Mouse (Mus musculus): ENCODE data around the gene Ap2a1. TPM values are rescaled to one million over a fixed set of nuclear protein-coding genes. Genes with fewer than 3 reads are reported as not detected.

The Ap2a1 gene
- total RNA-seq (2023; ENCODE audit: inconsistent age) = 75.4 to 97.5 TPM (median 90.4 TPM) in 4 replicates

GRCm38 (mm10) chr7:44929204-44930151, at the start of gene Ap2a1:
Gene Ap2a1, minus strand, starts transcription at chr7:44929496.

GRCm38 (mm10) chr7:44974383-44975116, 45.3 kb upstream of the Ap2a1 start, which contains the start of gene Cpt1c:
Gene Cpt1c, minus strand, starts transcription at chr7:44974851.

GRCm38 (mm10) chr7:44942904-44943303, 13.6 kb upstream of the Ap2a1 start, which contains the start of gene Tsks:
Gene Tsks, plus strand, starts transcription at chr7:44943204.

GRCm38 (mm10) chr7:44895593-44896434, 33.5 kb downstream of the Ap2a1 start, which contains the start of gene Fuz:
Gene Fuz, plus strand, starts transcription at chr7:44896079.

GRCm38 (mm10) chr7:44892276-44892921, 36.9 kb downstream of the Ap2a1 start, which contains the start of gene Med25:
Gene Med25, minus strand, starts transcription at chr7:44892712.

GRCm38 (mm10) chr7:44869697-44870528, 59.4 kb downstream of the Ap2a1 start, which contains the start of gene Ptov1:
Gene Ptov1, minus strand, starts transcription at chr7:44869788.

GRCm38 (mm10) chr7:44857042-44857552, 72.2 kb downstream of the Ap2a1 start, which contains the start of gene Pnkp:
Gene Pnkp, plus strand, starts transcription at chr7:44857139.

Other genes starting within 250 kb of the Ap2a1 start
- gene Izumo2, start 220.8 kb downstream of the Ap2a1 start, total RNA-seq (2023; ENCODE audit: inconsistent age) = not detected in 4 replicates
- gene Vrk3, start 181.1 kb downstream of the Ap2a1 start, total RNA-seq (2023; ENCODE audit: inconsistent age) = 66.6 to 84.4 TPM (median 73.7 TPM) in 4 replicates
- 2.0 to 3.3 TPM (median 2.6 TPM) in 4 replicates for gene Zfp473, start 178.4 kb downstream of the Ap2a1 start, total RNA-seq (2023; ENCODE audit: inconsistent age)
- 39.5 to 48.7 TPM (median 43.9 TPM) in 4 replicates for gene Nup62, start 113.4 kb downstream of the Ap2a1 start, total RNA-seq (2023; ENCODE audit: inconsistent age)
- gene Il4i1, start 113.1 kb downstream of the Ap2a1 start, total RNA-seq (2023; ENCODE audit: inconsistent age) = 121 to 140 TPM (median 133 TPM) in 4 replicates
- 3.8 to 5.1 TPM (median 4.7 TPM) in 4 replicates for gene Atf5, start 112.8 kb downstream of the Ap2a1 start, total RNA-seq (2023; ENCODE audit: inconsistent age)
- gene Akt1s1, start 80.5 kb downstream of the Ap2a1 start, total RNA-seq (2023; ENCODE audit: inconsistent age) = 32.9 to 46.4 TPM (median 36.3 TPM) in 4 replicates
- 131 to 155 TPM (median 145 TPM) in 4 replicates for gene Tbc1d17, start 80.4 kb downstream of the Ap2a1 start, total RNA-seq (2023; ENCODE audit: inconsistent age)
- 63.0 to 75.3 TPM (median 65.8 TPM) in 4 replicates for gene Pnkp, start 72.4 kb downstream of the Ap2a1 start, total RNA-seq (2023; ENCODE audit: inconsistent age)
- 12.0 to 16.6 TPM (median 14.8 TPM) in 4 replicates for gene Ptov1, start 59.7 kb downstream of the Ap2a1 start, total RNA-seq (2023; ENCODE audit: inconsistent age)
- 61.5 to 68.3 TPM (median 66.0 TPM) in 4 replicates for gene Med25, start 36.8 kb downstream of the Ap2a1 start, total RNA-seq (2023; ENCODE audit: inconsistent age)
- 27.8 to 31.0 TPM (median 29.5 TPM) in 4 replicates for gene Fuz, start 33.4 kb downstream of the Ap2a1 start, total RNA-seq (2023; ENCODE audit: inconsistent age)
- not detected in 4 replicates for gene Tsks, start 13.7 kb upstream of the Ap2a1 start, total RNA-seq (2023; ENCODE audit: inconsistent age)
- gene Cpt1c, start 45.4 kb upstream of the Ap2a1 start, total RNA-seq (2023; ENCODE audit: inconsistent age) = not detected in 4 replicates
- 128 to 149 TPM (median 145 TPM) in 4 replicates for gene Prmt1, start 57.1 kb upstream of the Ap2a1 start, total RNA-seq (2023; ENCODE audit: inconsistent age)
- 166 to 184 TPM (median 173 TPM) in 4 replicates for gene Irf3, start 68.2 kb upstream of the Ap2a1 start, total RNA-seq (2023; ENCODE audit: inconsistent age)
- gene Bcl2l12, start 69.2 kb upstream of the Ap2a1 start, total RNA-seq (2023; ENCODE audit: inconsistent age) = 28.2 to 38.2 TPM (median 30.9 TPM) in 4 replicates
- gene Scaf1, start 86.9 kb upstream of the Ap2a1 start, total RNA-seq (2023; ENCODE audit: inconsistent age) = 96.2 to 104 TPM (median 99.7 TPM) in 4 replicates
- gene Rras, start 88.5 kb upstream of the Ap2a1 start, total RNA-seq (2023; ENCODE audit: inconsistent age) = 13.0 to 15.4 TPM (median 14.8 TPM) in 4 replicates
- 69.6 to 74.4 TPM (median 71.7 TPM) in 4 replicates for gene Prr12, start 123.4 kb upstream of the Ap2a1 start, total RNA-seq (2023; ENCODE audit: inconsistent age)
- gene Nosip, start 132.9 kb upstream of the Ap2a1 start, total RNA-seq (2023; ENCODE audit: inconsistent age) = 55.5 to 60.4 TPM (median 57.4 TPM) in 4 replicates
- gene Prrg2, start 133.2 kb upstream of the Ap2a1 start, total RNA-seq (2023; ENCODE audit: inconsistent age) = 3.5 to 5.4 TPM (median 3.8 TPM) in 4 replicates
- gene Rcn3, start 162.7 kb upstream of the Ap2a1 start, total RNA-seq (2023; ENCODE audit: inconsistent age) = 2.0 to 5.7 TPM (median 3.9 TPM) in 4 replicates
- gene Fcgrt, start 174.4 kb upstream of the Ap2a1 start, total RNA-seq (2023; ENCODE audit: inconsistent age) = 30.4 to 37.3 TPM (median 33.5 TPM) in 4 replicates
- 2,358 to 2,650 TPM (median 2,499 TPM) in 4 replicates for gene Rps11, start 194.9 kb upstream of the Ap2a1 start, total RNA-seq (2023; ENCODE audit: inconsistent age)
- 4,140 to 4,660 TPM (median 4,377 TPM) in 4 replicates for gene Rpl13a, start 199.3 kb upstream of the Ap2a1 start, total RNA-seq (2023; ENCODE audit: inconsistent age)
- 0.87 TPM in 1 of 4 replicates, not detected in the others for gene Gm45713, start 206.7 kb upstream of the Ap2a1 start, total RNA-seq (2023; ENCODE audit: inconsistent age)
- gene Flt3l, start 206.9 kb upstream of the Ap2a1 start, total RNA-seq (2023; ENCODE audit: inconsistent age) = 70.7 to 77.9 TPM (median 74.1 TPM) in 4 replicates
- 46.7 to 53.9 TPM (median 51.0 TPM) in 4 replicates for gene Pih1d1, start 224.8 kb upstream of the Ap2a1 start, total RNA-seq (2023; ENCODE audit: inconsistent age)
- gene Aldh16a1, start 225.1 kb upstream of the Ap2a1 start, total RNA-seq (2023; ENCODE audit: inconsistent age) = 100 to 121 TPM (median 116 TPM) in 4 replicates
- not detected in 4 replicates for gene Slc17a7, start 234.5 kb upstream of the Ap2a1 start, total RNA-seq (2023; ENCODE audit: inconsistent age)